Mouse (Mus musculus) granulocyte monocyte progenitor cell, adult 5-6 weeks (primary cell): ENCODE results near the gene Agxt2. TPM values are rescaled to one million over a fixed set of nuclear protein-coding genes. Genes with fewer than 3 reads are reported as not detected.

Source experiments
- ATAC-seq: replicated peaks from 2 replicates; pipeline ENCODE4 v1.8.0; 2016; ENCODE audit warnings: mild to moderate bottlenecking, moderate TSS enrichment, inconsistent platforms; ENCODE audit not compliant: poor library complexity, severe bottlenecking
- total RNA-seq, 2 experiments: library from RNA; stranded (forward) in 1 of 2; stranded (reverse) in 1 of 2; fragments of 200-712, 200-1000 nt in 1 of 2; fragments of >200 nt in 1 of 2; fragmentation: Nextera tagmentation in 1 of 2; gene quantifications; 2 replicates each; pipeline ENCODE4 v1.2.3; 2014 to 2017

Gene Agxt2
- total RNA-seq (2014; fragmentation: Nextera tagmentation) (not detected in 2 replicates), total RNA-seq (2017) (not detected in 2 replicates)

DNA sequence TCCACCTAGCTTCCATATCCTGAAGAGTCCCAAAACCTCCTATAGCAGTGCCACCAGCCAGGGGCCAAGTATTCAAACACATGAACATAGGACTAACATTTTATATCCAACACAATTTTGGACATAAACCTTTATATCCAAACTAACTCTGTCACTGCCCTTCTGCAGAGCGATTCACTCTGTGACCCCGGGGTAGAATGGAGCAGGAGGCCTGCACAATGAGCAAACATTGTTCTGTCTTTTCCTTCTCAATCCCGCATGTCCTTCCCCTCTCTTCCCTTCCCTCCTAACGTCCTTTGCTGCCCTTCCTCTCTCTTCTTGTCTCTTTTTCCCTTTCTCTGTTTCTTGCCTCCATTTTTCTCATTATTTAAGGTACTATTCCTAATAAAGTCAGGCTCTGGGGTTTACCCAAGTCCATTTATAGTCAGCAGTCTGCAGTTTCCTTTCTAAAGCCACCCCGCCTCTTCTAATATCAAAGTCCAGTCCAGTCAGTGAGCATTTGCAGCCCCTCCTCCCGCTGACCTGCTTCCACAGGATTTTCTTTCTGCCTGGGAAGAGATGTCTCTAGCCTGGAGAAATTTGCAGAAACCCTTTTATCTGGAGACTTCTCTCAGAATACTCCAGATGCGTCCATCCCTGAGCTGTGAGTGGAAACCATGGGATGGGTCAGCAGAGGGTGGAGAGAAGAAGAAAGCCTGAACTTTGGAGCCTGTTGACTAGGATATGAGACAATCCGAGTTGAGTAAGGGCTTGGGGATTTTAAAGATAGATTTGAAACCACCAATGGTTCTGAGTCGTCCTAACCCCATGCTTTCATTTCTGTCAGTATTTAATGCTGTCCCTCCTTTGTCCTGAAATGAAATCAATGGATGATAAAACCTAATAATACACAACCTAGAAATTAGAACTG lies at the start of gene Agxt2:
TSS of gene Agxt2 (plus strand) at position 494 of the 910 bp plus-strand sequence.
- no peak for ATAC-seq

DNA sequence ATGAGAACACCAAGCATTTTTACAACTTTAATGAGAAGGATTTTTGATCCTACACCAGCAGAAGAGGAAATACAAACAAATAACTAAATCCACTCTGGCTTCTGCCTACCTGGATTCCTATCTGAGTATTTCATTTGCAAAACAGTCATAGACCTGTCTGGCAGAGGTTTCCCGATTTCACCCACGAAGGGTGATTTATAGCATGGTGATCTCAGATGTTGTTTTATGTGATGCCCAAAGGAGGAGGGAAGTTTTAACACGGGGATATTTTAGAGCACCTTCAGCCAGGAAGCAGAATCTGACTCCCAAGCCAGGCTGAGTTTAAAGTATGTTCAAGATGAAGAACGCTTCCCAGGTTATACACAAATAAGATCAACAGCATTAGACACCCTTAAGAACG lies 46.5 kb upstream of the Agxt2 start:
- no peak for ATAC-seq

DNA sequence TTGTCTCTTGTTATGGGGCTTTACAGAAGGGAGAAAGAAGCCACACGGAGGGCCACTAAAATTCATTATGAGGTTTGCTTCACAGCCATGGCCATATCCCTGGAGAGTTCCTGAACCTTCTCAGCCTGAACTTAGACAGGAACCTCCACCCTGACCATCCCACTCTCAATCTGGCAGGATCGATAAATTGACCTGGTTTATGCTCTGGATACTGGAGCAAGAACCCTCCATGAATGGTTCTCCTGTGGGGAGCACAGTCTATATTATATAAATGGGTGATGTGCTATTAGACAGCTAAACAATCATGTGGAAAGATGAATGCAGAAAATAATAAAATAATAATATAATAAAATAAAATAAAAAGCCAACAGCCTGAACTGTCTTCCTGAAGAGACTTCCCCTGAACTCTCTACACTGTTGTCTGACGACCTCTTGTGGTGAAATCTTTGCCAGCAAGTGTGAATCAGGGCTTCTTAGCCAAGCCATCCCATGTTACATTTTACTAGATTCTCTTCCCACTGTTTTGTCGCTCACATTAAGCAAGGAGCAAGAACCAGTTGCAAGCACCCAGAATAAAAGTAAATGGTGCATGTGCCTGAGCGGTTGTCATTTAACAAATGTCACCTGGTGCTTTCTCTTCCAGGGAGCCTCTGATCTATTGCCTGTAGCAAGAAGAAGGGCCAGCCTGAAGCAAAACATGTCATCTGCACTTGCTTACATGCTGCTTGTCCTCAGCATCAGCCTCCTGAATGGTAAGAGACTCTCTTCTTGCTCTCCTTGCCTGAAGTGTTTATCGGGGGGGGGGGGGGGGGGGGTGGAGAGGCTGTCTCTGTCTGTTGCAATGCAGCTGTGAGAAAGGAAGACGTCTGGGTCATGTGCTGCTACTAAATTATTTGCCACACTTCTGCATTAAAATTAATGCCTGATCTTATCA lies 44.5 kb upstream of the Agxt2 start:
- ATAC-seq, result peak; percentile 46; the same call in 1 of the 2 replicates

DNA sequence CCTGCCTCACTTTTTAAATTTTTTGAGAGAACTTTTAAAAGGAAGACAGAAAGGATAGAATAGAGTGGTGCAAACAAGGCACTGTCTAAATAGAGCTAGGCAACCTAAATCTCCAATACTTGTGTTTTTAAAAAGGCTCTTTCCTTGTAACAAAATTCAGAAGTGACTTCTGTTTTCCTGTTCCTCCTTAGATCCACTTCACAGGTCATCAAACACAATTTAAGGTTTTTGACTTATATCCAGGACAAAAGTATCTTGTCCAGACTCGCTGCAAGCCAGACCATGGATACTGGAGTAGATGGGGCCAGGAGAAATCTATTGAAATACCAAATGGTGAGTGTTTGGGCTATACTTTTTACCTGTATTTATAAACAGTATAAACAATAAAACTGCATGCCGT lies 33.3 kb upstream of the Agxt2 start, which contains the start of gene Gm21973:
TSS of gene Gm21973 (plus strand) at position 301 of the 400 bp plus-strand sequence.
- no peak for ATAC-seq

DNA sequence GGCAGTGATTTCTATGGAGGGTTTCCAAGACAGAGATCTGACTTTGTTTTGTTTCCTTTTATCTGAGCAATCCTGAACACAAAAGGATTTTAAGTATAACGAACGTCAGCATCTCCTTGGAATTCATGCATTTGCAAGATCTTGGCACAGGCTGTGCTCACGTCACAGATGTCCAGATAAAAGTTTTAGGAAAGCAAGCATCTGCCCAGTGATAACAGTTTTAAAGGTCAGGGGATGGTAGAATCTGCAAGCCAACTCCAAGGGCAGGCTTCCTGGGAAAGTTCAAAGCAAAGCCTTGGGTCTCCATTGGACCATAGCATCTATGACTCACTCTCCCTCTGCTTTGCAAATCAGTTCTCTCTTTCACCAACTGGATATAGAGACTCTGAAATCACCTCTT lies 27.7 kb upstream of the Agxt2 start:
- no peak for ATAC-seq

DNA sequence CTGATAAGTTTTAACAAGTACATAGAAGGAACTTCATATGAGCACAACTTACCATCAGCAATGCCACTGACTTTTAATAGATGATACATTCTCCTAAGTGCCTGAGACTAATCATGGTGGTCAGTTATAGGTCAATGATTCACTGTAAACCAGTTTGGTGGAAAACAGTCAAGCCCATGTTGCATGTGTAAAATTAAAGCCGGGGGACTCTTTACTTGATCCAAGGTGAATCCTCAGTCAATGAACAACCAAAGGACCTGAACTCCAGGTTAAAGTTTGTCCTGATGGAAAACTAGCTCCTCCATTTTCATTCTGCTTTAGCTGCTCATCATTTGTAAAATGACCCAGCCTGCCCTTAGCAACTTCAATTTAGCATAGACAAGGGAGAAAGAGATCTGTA lies 25.8 kb upstream of the Agxt2 start:
- no peak for ATAC-seq

DNA sequence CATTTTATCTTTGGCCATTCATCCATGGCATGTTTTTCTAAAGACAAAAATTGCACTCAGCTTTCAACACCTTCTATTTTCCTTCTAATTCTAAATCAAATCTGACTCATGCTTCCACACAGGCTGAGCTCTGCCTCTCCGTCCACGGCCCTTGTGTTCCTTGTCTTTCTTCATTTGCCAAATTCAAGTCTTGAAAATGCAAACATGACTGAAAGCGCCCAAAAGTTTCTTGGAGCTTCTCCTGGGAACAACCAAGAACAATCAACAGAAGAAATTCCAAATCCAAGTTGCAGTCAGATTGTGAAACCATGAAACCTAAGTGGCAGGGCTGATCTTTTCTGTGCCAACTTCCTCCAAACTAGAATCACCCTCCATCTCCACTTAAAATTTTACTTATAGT lies 19.7 kb upstream of the Agxt2 start:
- no peak for ATAC-seq

DNA sequence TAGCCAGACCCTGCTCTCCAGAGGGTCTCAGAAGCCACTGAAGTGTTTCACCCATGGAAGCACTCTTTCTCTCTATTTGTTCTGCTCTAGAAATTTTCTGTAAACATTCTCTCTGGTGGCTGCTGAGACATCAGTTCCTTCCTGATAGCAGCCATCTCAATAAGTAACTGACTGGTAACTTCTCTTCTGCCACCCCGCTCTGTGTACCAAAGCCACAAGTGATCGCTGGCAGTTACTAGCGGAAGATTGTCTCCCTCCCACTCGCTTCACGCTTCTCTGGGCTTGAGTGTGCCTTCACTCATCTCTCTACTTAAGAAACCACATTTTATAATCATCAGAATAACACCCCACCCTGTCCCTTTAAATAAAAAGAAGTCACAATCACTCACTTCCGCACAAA lies 11.3 kb upstream of the Agxt2 start:
- no peak for ATAC-seq

DNA sequence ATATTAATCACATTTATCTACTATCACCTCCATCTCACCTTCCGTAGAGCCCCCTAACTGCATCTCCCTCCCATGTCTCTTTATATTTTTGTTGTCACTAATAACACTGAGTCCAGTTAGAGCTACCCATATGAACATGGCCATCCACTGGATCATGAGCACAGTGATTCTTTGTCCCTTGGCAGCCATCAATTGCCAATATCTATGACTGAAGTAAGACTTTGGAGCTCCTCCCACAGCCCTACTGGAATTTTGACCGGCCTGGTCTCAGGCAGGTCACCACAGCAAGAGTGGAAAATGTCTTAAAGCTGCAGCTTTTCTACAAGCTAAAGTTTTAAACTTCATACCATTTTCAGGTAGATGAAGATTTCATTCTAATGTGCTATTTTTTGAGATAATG lies 8.0 kb downstream of the Agxt2 start:
- no peak for ATAC-seq

DNA sequence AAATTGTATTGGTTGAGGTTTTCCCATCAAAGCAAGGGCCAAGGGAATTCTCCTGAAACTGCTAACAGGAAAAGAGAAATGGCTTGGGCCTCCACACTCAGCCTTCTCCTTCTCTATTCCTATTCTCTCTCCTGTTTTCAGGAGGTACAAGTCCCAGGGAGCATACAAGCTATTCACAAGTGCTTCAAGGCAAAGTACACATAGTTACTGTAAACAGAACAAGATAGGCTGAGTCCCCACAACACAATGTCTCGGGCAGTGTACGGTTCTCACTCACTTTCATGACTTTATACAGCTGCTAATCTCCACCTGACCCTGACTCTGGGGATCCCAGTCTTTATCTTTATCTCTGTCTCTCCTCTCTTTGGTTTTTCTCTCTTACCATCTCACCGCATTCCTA lies 17.1 kb downstream of the Agxt2 start:
- ATAC-seq, result no peak

DNA sequence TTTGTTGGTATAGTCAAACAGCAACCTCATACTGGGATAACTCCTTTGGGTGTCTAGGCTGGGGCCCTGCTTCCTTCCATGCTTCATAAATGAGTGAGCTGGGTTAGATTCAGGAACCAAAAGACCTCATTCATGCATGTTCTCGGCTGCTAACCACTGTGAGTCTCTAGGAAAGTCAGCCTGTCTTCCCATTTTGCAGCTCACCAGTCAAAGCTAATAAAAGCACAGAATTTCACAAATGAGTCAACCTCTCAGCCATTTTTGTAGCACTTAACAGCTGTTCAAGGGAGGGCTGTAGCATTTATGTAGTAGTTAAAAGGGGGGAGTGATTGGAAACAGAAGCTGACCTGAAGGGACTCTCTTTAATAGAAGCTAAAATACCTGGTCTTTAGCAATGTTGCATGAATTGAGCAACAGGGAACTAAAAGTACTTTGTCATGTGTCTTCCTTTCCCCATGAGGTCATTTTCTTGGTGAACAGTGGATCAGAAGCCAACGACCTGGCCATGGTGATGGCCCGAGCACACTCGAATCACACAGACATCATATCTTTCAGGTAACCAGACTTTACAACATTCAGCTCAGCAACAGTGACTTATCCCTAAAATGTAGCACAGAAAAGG lies 20.1 kb downstream of the Agxt2 start:
- ATAC-seq, result no peak

DNA sequence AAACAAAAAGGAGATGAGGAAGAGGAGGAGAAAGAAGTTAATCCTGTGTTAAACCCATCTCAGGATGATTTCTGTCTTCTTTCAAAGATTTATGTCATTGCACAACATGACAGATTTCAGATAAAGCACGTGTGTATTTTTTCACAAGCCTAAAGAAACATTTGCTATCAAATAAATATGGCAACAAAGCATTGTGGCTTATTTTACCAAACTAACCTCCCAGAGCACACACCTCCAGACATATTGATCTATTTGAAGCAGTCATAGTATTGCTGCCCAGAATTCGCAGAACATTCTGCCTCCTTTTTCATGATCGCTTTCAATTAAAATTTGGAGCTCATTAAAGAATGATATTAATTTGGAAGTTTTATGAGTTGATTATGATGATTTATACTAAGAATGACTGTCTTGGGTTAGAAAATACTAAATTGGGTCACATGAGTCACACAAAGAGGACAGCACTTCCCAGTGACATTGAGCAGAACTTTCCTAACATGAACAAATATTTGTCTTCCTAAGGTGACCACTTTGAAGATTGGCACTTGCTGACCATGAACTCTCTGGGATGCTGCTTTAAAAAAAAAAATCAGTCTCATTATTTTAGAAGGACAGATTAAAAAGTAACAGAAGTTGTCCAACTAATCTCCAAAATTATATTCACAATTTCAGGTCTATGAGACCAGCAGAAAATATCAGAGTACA lies 21.6 kb downstream of the Agxt2 start:
- ATAC-seq, result no peak

DNA sequence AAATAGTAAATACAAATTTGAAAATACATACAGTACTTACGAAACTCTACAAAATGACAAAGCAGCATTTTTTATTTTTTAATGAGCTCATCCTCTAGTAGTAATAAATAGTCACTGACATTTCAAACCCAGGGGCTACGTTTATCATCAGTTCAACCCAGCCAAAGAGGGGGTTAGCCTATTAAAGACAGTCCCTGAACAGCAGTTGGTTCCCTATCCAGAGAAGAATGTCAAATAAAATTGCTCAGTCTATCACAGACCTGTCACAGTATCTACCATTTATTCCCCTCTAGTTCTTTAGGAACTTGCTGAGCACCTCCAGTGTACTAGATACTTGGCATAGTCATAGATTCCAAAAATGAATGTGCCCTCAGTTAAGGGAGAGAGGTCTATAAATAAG lies 28.9 kb downstream of the Agxt2 start:
- no peak for ATAC-seq

DNA sequence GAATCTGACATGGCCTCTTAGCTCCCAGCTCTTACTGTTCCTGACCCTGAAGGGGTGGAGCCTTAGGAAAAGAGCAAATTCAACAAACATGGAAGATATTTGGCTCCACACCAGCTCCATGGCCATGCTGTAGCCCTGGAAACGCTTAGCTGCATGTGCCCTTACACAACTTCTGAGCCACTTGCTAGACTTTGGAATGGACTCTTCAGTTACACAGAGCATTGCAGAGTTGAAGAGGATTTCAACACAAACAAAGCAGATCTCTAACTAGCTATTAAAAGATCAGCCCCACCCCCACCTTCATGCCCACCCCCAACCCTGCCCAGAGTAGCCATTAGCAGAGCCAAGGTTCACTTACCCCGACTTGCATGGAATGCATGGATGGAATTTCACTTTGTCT lies 41.5 kb downstream of the Agxt2 start:
- no peak for ATAC-seq

DNA sequence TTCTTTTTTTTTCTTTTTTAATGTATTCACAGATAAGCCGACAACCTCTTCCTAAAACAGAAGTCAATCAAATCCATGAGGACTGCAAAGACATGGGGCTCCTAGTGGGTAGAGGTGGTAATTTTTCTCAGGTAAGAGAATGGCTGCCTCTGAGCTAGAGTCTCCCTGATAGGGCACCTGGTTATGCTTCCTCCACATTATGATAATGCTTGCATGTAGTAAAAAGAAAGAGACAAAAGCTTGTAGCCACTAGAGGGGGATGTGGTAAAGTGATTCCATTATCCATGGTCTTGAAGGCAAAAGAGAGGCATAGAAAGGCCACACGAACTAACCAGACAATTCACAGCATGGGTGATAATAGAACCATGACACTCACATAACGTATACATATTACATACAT lies 42.1 kb downstream of the Agxt2 start:
- ATAC-seq, result no peak

DNA sequence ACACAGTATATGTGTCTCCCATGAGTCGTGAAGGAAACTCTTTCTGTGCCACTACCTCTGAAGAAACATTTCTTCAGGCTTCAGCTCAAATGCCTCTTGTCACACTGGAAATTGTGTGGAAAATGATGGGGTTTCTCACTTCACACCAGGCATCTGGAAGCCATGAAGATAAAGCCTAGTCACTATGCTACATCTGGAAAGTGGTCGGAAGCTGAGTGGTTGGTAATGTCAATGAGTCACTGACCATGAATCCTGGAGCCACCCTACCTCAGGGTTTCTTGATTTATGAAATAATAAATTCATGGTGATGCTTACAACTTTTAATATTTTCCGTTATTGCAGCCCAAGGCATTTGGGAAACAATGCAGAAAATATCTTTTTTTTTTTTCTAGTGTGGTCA lies 51.5 kb downstream of the Agxt2 start:
- ATAC-seq, result no peak

DNA sequence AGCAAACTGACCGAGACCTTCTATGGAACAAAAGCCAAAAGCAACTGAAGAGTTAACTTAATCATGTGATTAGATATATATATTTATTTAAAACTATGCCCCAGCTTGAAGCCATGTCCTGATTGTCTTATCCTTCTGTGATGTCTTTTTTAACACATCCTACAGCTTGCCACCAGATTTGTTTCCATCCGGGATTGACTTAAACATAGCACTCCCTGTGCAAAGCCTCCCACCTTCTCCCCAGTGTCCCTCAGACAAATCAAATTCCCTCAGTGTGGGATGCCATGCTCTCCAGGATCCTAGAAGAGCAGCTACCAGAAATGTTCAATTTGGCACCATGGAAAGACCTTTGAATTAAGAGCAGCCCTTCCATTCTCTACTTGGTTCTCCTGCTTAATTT lies 52.5 kb downstream of the Agxt2 start:
- no peak for ATAC-seq

DNA sequence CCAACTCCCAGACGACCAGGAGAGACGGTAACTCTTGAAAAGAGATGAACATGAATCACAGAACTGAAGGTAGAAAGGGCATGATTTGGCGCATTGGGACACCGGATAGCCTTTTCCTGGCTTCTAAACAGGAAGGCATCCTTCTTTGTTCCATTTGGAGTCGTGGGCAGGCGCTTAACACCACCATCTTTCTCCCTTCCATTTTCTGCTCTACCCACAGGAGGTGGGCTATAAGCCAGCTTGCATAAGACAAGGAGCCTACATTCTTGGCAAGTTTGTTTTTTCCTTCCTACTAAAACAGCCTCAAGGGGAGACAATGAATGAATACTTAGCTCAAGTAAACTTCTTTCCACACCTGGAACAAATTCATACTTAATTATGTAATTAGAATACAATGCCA lies 55.3 kb downstream of the Agxt2 start:
- no peak for ATAC-seq

DNA sequence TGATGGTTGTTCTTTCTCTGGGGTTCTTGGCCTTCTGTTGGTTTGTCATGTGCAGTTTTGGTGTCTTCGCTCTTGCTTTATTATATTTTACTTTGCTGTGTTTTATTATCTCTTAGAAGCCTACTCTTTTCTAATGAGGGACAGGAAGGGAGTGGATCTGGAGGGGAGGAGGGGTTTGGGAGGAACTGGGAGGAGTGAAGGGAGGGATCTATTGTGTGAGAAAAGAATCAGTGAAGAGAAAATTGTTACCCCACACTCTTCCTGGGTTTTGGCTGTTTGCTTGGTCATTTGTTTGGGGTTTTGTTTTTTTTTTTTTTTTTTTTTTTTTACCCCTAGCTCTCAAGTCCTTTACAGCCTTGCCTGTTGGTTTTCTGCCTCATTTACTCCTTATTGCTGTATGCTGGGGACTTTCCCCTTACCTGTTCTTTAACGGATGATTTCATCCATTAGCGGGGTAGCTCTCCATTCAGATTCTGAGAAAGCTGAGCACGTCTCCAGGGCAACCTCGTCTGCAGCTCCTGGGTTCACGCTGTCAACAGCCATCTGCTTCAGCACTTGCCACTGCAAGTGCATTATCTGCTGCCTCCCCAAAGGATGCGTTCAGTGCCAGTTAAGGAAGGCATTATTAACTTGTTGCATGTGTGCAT lies 62.9 kb downstream of the Agxt2 start:
- no peak for ATAC-seq

DNA sequence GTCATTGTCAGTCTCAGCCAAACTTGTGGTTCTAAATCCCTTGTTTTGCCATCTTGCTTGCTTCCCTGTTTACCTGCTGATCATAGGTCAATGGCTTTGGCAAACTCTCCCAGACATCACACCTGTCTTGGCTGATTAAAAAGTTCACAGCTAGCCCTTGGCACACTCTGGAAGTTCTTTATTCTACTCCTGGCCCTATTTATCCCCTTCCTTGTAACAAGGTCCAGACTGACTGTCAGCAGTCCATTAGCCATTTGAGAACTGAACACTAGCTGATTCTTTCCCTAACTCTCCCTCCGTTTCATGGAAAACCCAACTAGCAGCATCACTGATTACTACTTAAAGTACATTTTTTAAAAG lies 63.4 kb downstream of the Agxt2 start:
- no peak for ATAC-seq
